In the genomic region with DNA sequence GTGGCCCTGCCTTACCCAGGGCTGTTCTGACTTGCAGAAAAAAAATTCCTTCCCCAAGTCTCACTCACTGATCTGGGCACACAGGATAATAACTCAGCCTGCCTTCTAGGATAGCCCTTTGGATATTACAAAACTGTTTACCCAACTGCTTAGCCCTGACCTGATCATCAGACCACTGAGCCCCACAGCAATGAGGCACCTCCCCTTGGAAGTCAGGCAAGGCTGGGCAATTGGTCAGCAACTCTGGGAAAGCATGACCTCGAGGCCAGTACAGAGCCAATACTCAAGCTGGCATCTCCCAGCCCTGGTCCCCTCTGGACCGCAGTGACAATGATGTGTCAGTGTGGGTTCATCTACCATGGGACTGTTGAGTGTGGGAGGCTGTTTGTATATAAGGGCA, we compare ENCODE assay signal across 21 mouse cellular contexts.
"Had no signal": no experiment of that assay in that cellular context is flagged by ENCODE, and none has a peak within 500 bp of the region (broad histone marks: within the 10 kb centered on the region; RNA-seq: fewer than 3 reads in every experiment).

No protein-coding gene starts in this region.

- H3K27ac ChIP-seq: kidney, postnatal 0 days; layer of hippocampus, adult 2 months; limb, embryonic 10.5 days; limb, embryonic 13.5 days; liver, embryonic 13.5 days; macrophage; midbrain, embryonic 12.5 days; midbrain, embryonic 15.5 days; neural tube, embryonic 12.5 days; neural tube, embryonic 15.5 days; stomach, embryonic 15.5 days had no signal

- H3K4me2 ChIP-seq: limb, embryonic 13.5 days; liver, embryonic 13.5 days; midbrain, embryonic 12.5 days; midbrain, embryonic 15.5 days; neural tube, embryonic 12.5 days; neural tube, embryonic 15.5 days; stomach, embryonic 15.5 days had no signal

- H3K27me3 ChIP-seq: limb, embryonic 13.5 days; liver, embryonic 13.5 days; midbrain, embryonic 12.5 days; midbrain, embryonic 15.5 days; neural tube, embryonic 12.5 days; neural tube, embryonic 15.5 days; stomach, embryonic 15.5 days had no signal

- ATAC-seq: intestine, postnatal 0 days; midbrain, embryonic 15.5 days had no signal

- H3K9ac ChIP-seq: limb, embryonic 13.5 days; liver, embryonic 13.5 days; midbrain, embryonic 12.5 days; midbrain, embryonic 15.5 days; neural tube, embryonic 12.5 days; neural tube, embryonic 15.5 days; stomach, embryonic 15.5 days had no signal

- H3K4me1 ChIP-seq: liver, embryonic 13.5 days; neural tube, embryonic 15.5 days; stomach, embryonic 15.5 days had no signal

- H3K9me3 ChIP-seq: limb, embryonic 10.5 days; limb, embryonic 13.5 days; liver, embryonic 13.5 days; midbrain, embryonic 12.5 days; midbrain, embryonic 15.5 days; neural tube, embryonic 12.5 days; neural tube, embryonic 15.5 days; stomach, embryonic 15.5 days had no signal

- DNase-seq: kidney, adult 2 months; kidney, postnatal 25 days; layer of hippocampus, adult 9-11 months; liver, embryonic 13.5 days; lung, adult 2 months; lung, postnatal 14 days; retina, postnatal 1 day; right cerebral cortex, postnatal 25 days; spleen, adult 18-20 months; thymus, postnatal 25 days had no signal

- H3K36me3 ChIP-seq: limb, embryonic 10.5 days; limb, embryonic 13.5 days; liver, embryonic 13.5 days; midbrain, embryonic 12.5 days; midbrain, embryonic 15.5 days; neural tube, embryonic 12.5 days; neural tube, embryonic 15.5 days; stomach, embryonic 15.5 days had no signal

- H3K4me3 ChIP-seq: layer of hippocampus, adult 2 months; limb, embryonic 10.5 days; limb, embryonic 13.5 days; liver, embryonic 13.5 days; midbrain, embryonic 12.5 days; midbrain, embryonic 15.5 days; neural tube, embryonic 12.5 days; neural tube, embryonic 15.5 days; stomach, embryonic 15.5 days had no signal
